Mouse (Mus musculus) hindbrain, postnatal 0 days (tissue): ENCODE measurements at regions not wholly inside any gene's neighbourhood (a gene's known extent, or its start where the extent isn't known, plus 50 kb on each side); places are given as distances from the start of the nearest gene placed in this dataset.
A peak's percentile ranks its signal among the peaks of the same experiment; 100 is the strongest.

Experiments
- ATAC-seq: fragments of 200-750 bp; cut with Nextera tagmentation; 2 replicates; pipeline ENCODE4 v1.8.0; 2017; ENCODE audit warnings: mild to moderate bottlenecking, moderate TSS enrichment, moderate library complexity
- DNase-seq: peaks from one replicate; pipeline ENCODE4 v3.0.0-alpha.2; 2015; ENCODE audit warnings: low spot score
- H3K27ac ChIP-seq: fragments of 300-500 bp; sonication (generic); 2 replicates; pipeline ENCODE4 v1.5.1; 2014; ENCODE audit warnings: mild to moderate bottlenecking
- H3K27me3 ChIP-seq: fragments of 300-500 bp; sonication (generic); 2 replicates; pipeline ENCODE4 v1.6.1; 2014; ENCODE audit warnings: low read length, mixed read lengths; ENCODE audit not compliant: insufficient read depth
- H3K36me3 ChIP-seq: fragments of 300-500 bp; sonication (generic); 2 replicates; pipeline ENCODE4 v1.6.1; 2014; ENCODE audit warnings: low read length, mixed read lengths; ENCODE audit not compliant: insufficient read depth
- H3K4me1 ChIP-seq: fragments of 300-500 bp; sonication (generic); 2 replicates; pipeline ENCODE4 v1.6.1; 2014; ENCODE audit warnings: antibody characterized with exemption, low read length, mixed read lengths; ENCODE audit not compliant: insufficient read depth
- H3K4me2 ChIP-seq: fragments of 300-500 bp; sonication (generic); 2 replicates; pipeline ENCODE4 v1.6.1; 2014; ENCODE audit warnings: low read depth, mild to moderate bottlenecking, low read length, moderate library complexity, mixed read lengths
- H3K4me3 ChIP-seq: fragments of 300-500 bp; sonication (generic); 2 replicates; pipeline ENCODE4 v1.5.1; 2014; ENCODE audit warnings: low read length
- H3K9ac ChIP-seq: fragments of 300-500 bp; sonication (generic); replicated peaks from 2 replicates; pipeline ENCODE4 v1.6.1; 2014; ENCODE audit warnings: mild to moderate bottlenecking, low read length, moderate library complexity, mixed read lengths
- H3K9me3 ChIP-seq: fragments of 300-500 bp; sonication (generic); 2 replicates; pipeline ENCODE4 v1.6.1; 2016; ENCODE audit warnings: low read length, mixed read lengths
- CTCF ChIP-seq: IDR thresholded peaks from 2 replicates; pipeline ENCODE4 v1.5.1; 2016; ENCODE audit warnings: antibody characterized with exemption, control low read depth, low read depth
- WGBS: fragments of 180-500 bp; shearing (Covaris S2); extraction: QIAGEN DNeasy Blood & Tissue Kit; methylation state at CpG from one replicate; pipeline ENCODE4 v1.1.7; 2014; 5-methylcytosine and 5-hydroxymethylcytosine counted together

- no peak for TF ChIP-seq CTCF
- Histone ChIP-seq H3K4me2 (no peak overlapping the region), H3K4me3 (no peak overlapping the region), H3K9ac (no peak overlapping the region), H3K36me3 (no peaks in the 10 kb centered on the region), H3K27ac (no peak overlapping the region), H3K27me3 (no peaks in the 10 kb centered on the region), H3K9me3 (no peaks in the 10 kb centered on the region), H3K4me1 (no peaks in the 10 kb centered on the region)
- DNase-seq (no peak), ATAC-seq (no peak)
- WGBS: 83% methylated on average over 4 of the region's 4 CpGs
Observed at GRCm38 (mm10) chrX:137193241-137193640, 71.4 kb upstream of the Esx1 start.

- Histone ChIP-seq H3K27ac (no peak overlapping the region), H3K4me1 (no peaks in the 10 kb centered on the region), H3K4me2 (no peak overlapping the region), H3K9me3 (no peaks in the 10 kb centered on the region), H3K4me3 (no peak overlapping the region), H3K27me3 (no peaks in the 10 kb centered on the region), H3K36me3 (no peaks in the 10 kb centered on the region), H3K9ac (no peak overlapping the region)
- TF ChIP-seq CTCF: peak; percentile 33; the same call in 1 of the 2 replicates
- WGBS: 63% methylated on average over 1 of the region's 1 CpGs
- ATAC-seq (no peak), DNase-seq (peak; percentile 43)
Observed at GRCm38 (mm10) chrX:137190122-137190521, 68.2 kb upstream of the Esx1 start.

- 70% methylated on average over 2 of the region's 2 CpGs for WGBS
- ATAC-seq (no peak), DNase-seq (no peak)
- Histone ChIP-seq H3K9me3 (no peaks in the 10 kb centered on the region), H3K4me2 (no peak overlapping the region), H3K4me1 (no peaks in the 10 kb centered on the region), H3K4me3 (no peak overlapping the region), H3K36me3 (no peaks in the 10 kb centered on the region), H3K9ac (no peak overlapping the region), H3K27ac (no peak overlapping the region), H3K27me3 (no peaks in the 10 kb centered on the region)
- no peak for TF ChIP-seq CTCF
Observed at GRCm38 (mm10) chrX:137175774-137176173, 53.9 kb upstream of the Esx1 start.

- TF ChIP-seq CTCF: no peak
- Histone ChIP-seq H3K27ac (no peak overlapping the region), H3K4me2 (no peak overlapping the region), H3K9ac (no peak overlapping the region), H3K4me3 (no peak overlapping the region), H3K36me3 (no peaks in the 10 kb centered on the region), H3K27me3 (no peaks in the 10 kb centered on the region), H3K4me1 (no peaks in the 10 kb centered on the region), H3K9me3 (no peaks in the 10 kb centered on the region)
- DNase-seq (no peak), ATAC-seq (no peak)
- 76% methylated on average over 4 of the region's 4 CpGs for WGBS
Observed at GRCm38 (mm10) chrX:137173455-137173854, 51.6 kb upstream of the Esx1 start.
